Mouse (Mus musculus) lung, postnatal 14 days (tissue): ENCODE measurements at regions not wholly inside any gene's neighbourhood (a gene's known extent, or its start where the extent isn't known, plus 50 kb on each side); places are given as distances from the start of the nearest gene placed in this dataset.
"Not testable (repeated sequence)": the region's sequence is repeated elsewhere in the genome, so short reads cannot be mapped to it uniquely, and the experiment has no call there.

Experiments used
- DNase-seq: peaks from one replicate; pipeline ENCODE4 v3.0.0; 2021

- DNase-seq: no peak
Observed at GRCm38 (mm10) chr6:144940871-144941380, 135.1 kb downstream of the Bcat1 start.

- DNase-seq: no peak
Observed at GRCm38 (mm10) chr6:144938613-144939236, 137.3 kb downstream of the Bcat1 start.

GRCm38 (mm10) chr6:144937211-144937610, 138.8 kb downstream of the Bcat1 start:
- no peak for DNase-seq

GRCm38 (mm10) chr6:144933722-144934235, 142.2 kb downstream of the Bcat1 start:
- DNase-seq: no peak

- DNase-seq: no peak
Observed at GRCm38 (mm10) chr6:144932402-144932801, 143.6 kb downstream of the Bcat1 start.

GRCm38 (mm10) chr6:144929959-144930358, 146.0 kb downstream of the Bcat1 start:
- DNase-seq: no peak

GRCm38 (mm10) chr6:144929262-144929855, 146.6 kb downstream of the Bcat1 start:
- no peak for DNase-seq

GRCm38 (mm10) chr6:144927599-144927998, 145.8 kb upstream of the Sox5 start:
- DNase-seq: no peak

- DNase-seq: no peak
Observed at GRCm38 (mm10) chr6:144922762-144923161, 141.0 kb upstream of the Sox5 start.

GRCm38 (mm10) chr6:144919750-144920149, 138.0 kb upstream of the Sox5 start:
- no peak for DNase-seq

- DNase-seq: no peak
Observed at GRCm38 (mm10) chr6:144917128-144917527, 135.4 kb upstream of the Sox5 start.

- no peak for DNase-seq
Observed at GRCm38 (mm10) chr6:144911781-144912180, 130.0 kb upstream of the Sox5 start.

- DNase-seq: no peak
Observed at GRCm38 (mm10) chr6:144910392-144910791, 128.6 kb upstream of the Sox5 start.

- DNase-seq: no peak
Observed at GRCm38 (mm10) chr6:144908646-144909045, 126.9 kb upstream of the Sox5 start.

- DNase-seq: no peak
Observed at GRCm38 (mm10) chr6:144903156-144903555, 121.4 kb upstream of the Sox5 start.

- peak; percentile 28 for DNase-seq
Observed at GRCm38 (mm10) chr6:144902267-144902995, 120.7 kb upstream of the Sox5 start.

- no peak for DNase-seq
Observed at GRCm38 (mm10) chr6:144901825-144902224, 120.0 kb upstream of the Sox5 start.

- DNase-seq: not testable (repeated sequence)
Observed at GRCm38 (mm10) chr6:144900858-144901257, 119.1 kb upstream of the Sox5 start.

GRCm38 (mm10) chr6:144897526-144897925, 115.7 kb upstream of the Sox5 start:
- no peak for DNase-seq

- no peak for DNase-seq
Observed at GRCm38 (mm10) chr6:144890914-144891313, 109.1 kb upstream of the Sox5 start.

- DNase-seq: no peak
Observed at GRCm38 (mm10) chr6:144890166-144890565, 108.4 kb upstream of the Sox5 start.

- DNase-seq: no peak
Observed at GRCm38 (mm10) chr6:144883117-144883516, 101.3 kb upstream of the Sox5 start.

GRCm38 (mm10) chr6:144880098-144880497, 98.3 kb upstream of the Sox5 start:
- no peak for DNase-seq

- DNase-seq: no peak
Observed at GRCm38 (mm10) chr6:144876758-144877157, 95.0 kb upstream of the Sox5 start.
